Mouse (Mus musculus) mature B cell (primary cell): ENCODE results near the gene Ap3d1.

Experiments
- in situ Hi-C: fragments of 300-500 bp; cut with MboI; formaldehyde crosslinking; loops from 2 replicates; pipeline ENCODE4 v1.14.3; 2019

Ap3d1 gene

GRCm38 (mm10) chr10:80684214-80684613 lies 57.9 kb downstream of the Ap3d1 start:
- in situ Hi-C loops, result loop anchor here (5.0 kb wide), 1 partner anchor 107 kb away; the partner anchor contains the start of gene Klf16

GRCm38 (mm10) chr10:80683647-80684046 lies 58.4 kb downstream of the Ap3d1 start:
- in situ Hi-C loops, result loop anchor here (5.0 kb wide), 1 partner anchor 106 kb away; the partner anchor contains the start of gene Klf16

- in situ Hi-C loops, result loop anchor here (5.0 kb wide), 1 partner anchor 105 kb away; the partner anchor contains the start of gene Klf16
Measured at GRCm38 (mm10) chr10:80682003-80682402, 60.1 kb downstream of the Ap3d1 start.

- in situ Hi-C loops, result loop anchor here (5.0 kb wide), 1 partner anchor 103 kb away; the partner anchor contains the start of gene Klf16
Measured at GRCm38 (mm10) chr10:80680260-80680696, 61.8 kb downstream of the Ap3d1 start.

GRCm38 (mm10) chr10:80679556-80680259 lies 62.4 kb downstream of the Ap3d1 start:
- in situ Hi-C loops, result loop anchor here (5.0 kb wide), 1 partner anchor 102 kb away; the partner anchor contains the start of gene Klf16

GRCm38 (mm10) chr10:80678601-80679377 lies 63.3 kb downstream of the Ap3d1 start:
- in situ Hi-C loops, result no loop called here

- in situ Hi-C loops, result no loop called here
Measured at GRCm38 (mm10) chr10:80677942-80678436, 64.1 kb downstream of the Ap3d1 start, which contains the start of gene Mknk2. Mknk2 (minus strand) TSS chr10:80678112.

- in situ Hi-C loops, result no loop called here
Measured at GRCm38 (mm10) chr10:80677128-80677875, 64.8 kb downstream of the Ap3d1 start.

GRCm38 (mm10) chr10:80676198-80676928 lies 65.7 kb downstream of the Ap3d1 start:
- in situ Hi-C loops, result no loop called here

GRCm38 (mm10) chr10:80675405-80676197 lies 66.5 kb downstream of the Ap3d1 start:
- in situ Hi-C loops, result no loop called here

- in situ Hi-C loops, result no loop called here
Measured at GRCm38 (mm10) chr10:80674851-80675404, 67.1 kb downstream of the Ap3d1 start.

- in situ Hi-C loops, result no loop called here
Measured at GRCm38 (mm10) chr10:80674161-80674711, 67.8 kb downstream of the Ap3d1 start.

- in situ Hi-C loops, result no loop called here
Measured at GRCm38 (mm10) chr10:80673690-80674089, 68.4 kb downstream of the Ap3d1 start.

- in situ Hi-C loops, result no loop called here
Measured at GRCm38 (mm10) chr10:80671936-80672690, 70.0 kb downstream of the Ap3d1 start.

GRCm38 (mm10) chr10:80671251-80671650 lies 70.8 kb downstream of the Ap3d1 start:
- in situ Hi-C loops, result no loop called here

GRCm38 (mm10) chr10:80670531-80670930 lies 71.5 kb downstream of the Ap3d1 start:
- in situ Hi-C loops, result no loop called here

- in situ Hi-C loops, result no loop called here
Measured at GRCm38 (mm10) chr10:80669737-80670485, 72.2 kb downstream of the Ap3d1 start.

- in situ Hi-C loops, result no loop called here
Measured at GRCm38 (mm10) chr10:80669018-80669417, 73.0 kb downstream of the Ap3d1 start.
